Mouse (Mus musculus) megakaryocyte progenitor cell, adult 5-6 weeks (primary cell): ENCODE measurements around the gene Eri2. TPM values are rescaled to one million over a fixed set of nuclear protein-coding genes. Genes with fewer than 3 reads are reported as not detected.
"Not testable (repeated sequence)": the region's sequence is repeated elsewhere in the genome, so short reads cannot be mapped to it uniquely, and the experiment has no call there.

ENCODE experiments used
- ATAC-seq: replicated peaks from 2 replicates; pipeline ENCODE4 v1.8.0; 2016; ENCODE audit warnings: mild to moderate bottlenecking, moderate TSS enrichment, inconsistent platforms; ENCODE audit not compliant: poor library complexity
- total RNA-seq, 2 experiments: library from RNA; stranded (forward) in 1 of 2; stranded (reverse) in 1 of 2; fragments of 157-497, 149-512 nt in 1 of 2; fragments of 200-1000 nt in 1 of 2; gene quantifications; 2 replicates each; pipeline versions ENCODE4 v1.2.3 to v1.2.4; 2015 to 2017

Gene Eri2
- total RNA-seq, 2 experiments from 2014 or later: 12.7 to 20.5 TPM

DNA sequence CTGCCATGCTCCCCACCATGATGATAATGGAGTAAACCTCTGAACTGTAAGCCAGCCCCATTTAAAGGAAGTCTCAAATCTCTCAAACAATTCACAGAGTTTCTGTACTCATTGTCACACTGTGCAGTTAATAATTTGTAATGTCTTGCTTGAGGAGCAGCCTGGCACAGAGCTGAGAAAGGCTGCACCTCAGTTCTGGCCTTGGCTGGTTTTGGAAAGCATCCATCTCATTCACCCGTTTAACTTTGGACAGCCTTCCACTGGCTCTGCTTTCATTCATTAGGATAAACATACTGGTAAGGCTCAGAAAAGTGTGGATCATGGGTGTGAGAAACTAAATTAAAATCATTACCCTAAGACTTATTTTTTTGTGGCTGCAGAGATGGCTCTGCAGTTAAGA, 48.0 kb downstream of the Eri2 start:
- ATAC-seq: no peak

DNA sequence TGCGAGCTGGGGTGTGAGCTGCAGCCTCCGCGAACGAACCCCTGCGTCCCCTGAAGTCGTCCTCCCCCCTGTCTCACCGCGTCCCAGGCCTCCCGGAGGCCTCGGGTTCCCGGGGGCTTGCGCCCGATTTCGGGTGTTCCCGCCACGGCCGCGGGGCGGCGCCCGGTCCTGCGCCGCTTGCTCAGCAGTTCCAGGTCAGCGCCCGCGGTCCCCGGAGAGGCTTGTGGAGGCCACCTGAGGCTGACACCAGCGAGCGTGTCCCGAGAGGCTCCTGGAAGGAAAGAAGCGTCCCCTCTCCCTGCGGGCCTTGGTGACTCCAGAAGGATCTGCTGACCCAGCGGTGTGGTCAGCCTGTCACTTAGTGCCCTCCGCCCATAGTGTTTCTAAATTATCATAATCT, 49.5 kb downstream of the Eri2 start:
- ATAC-seq: peak; percentile 94

DNA sequence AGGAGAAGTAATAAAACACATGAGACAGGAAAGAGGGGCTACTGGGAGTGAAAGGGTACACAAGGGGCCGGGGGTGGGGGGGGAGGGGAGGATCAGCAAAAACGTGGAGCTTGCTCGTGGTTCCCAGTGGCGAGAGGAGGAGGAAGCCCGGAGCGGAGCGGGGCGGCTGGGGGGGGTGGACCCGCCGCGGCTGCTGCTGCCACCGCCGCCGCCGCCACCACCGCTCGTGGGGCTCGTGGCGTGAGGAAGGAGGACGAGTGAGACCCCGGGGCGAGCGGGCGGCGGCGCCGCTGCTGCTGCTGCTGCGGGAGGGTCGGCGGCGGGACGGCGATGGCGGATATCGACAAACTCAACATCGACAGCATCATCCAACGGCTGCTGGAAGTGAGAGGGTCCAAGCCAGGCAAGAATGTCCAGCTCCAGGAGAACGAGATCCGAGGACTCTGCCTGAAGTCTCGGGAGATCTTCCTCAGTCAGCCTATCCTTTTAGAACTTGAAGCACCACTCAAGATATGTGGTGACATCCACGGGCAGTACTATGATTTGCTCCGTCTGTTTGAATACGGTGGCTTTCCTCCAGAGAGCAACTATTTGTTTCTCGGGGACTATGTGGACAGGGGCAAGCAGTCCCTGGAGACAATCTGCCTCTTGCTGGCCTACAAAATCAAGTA, 53.9 kb downstream of the Eri2 start:
- ATAC-seq: peak; percentile 56

DNA sequence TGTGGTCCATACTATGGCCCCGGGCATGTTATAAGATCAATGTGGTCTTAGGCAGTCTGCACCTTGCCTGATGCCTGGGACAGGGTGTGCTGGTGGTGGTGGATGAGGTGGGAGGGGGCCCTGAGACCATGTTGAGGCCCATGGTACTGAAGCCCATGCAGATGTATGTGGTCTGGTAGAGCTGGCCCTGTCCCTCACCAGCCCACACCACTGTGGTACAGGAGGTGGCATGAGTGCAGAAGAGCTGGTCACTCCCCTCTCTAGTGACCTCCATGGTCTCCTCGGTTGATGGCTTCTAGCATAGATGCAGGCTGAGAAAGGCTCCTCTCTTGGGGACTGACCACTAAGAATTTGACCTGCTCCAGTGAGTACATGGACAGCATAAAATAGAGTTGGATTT, 55.0 kb downstream of the Eri2 start:
- ATAC-seq: no peak

DNA sequence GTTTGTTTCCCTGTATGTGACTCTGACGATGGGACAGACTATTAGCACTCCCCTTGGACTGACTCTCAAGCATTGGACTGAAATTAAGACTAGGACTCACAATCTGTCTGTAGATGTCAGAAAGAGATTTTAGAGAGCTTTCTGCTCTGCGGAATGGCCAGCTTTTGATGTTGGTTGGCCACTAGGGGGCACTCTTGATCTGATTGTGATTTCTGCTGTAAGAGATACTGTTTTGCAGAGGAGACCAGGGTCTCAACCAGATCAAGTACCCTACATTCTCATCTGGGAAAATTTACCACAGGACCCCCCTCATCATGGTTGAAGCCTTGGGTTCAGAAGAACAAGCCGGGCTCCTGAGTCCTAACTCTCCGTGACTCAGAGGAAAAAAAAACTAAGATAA, 62.6 kb downstream of the Eri2 start:
- not testable (repeated sequence) for ATAC-seq

DNA sequence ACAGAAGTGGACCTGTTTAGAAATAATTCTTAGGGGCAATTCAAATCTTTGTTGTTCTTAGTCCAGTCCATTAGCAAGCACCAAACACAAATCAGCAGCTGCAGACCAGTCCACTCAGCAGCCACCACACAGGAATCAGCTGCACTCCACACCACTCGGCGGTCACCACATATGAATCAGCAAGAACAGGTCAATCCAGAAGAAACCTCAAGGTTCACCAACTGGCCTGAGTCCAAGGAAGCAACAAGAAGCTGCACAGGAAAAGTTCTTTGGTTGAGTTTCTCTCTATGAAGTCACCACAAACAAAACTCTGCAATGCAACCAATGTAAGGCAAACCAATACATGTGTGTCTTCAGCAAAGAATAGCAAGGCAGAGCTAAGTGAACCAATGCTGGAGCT, 66.2 kb downstream of the Eri2 start:
- no peak for ATAC-seq

DNA sequence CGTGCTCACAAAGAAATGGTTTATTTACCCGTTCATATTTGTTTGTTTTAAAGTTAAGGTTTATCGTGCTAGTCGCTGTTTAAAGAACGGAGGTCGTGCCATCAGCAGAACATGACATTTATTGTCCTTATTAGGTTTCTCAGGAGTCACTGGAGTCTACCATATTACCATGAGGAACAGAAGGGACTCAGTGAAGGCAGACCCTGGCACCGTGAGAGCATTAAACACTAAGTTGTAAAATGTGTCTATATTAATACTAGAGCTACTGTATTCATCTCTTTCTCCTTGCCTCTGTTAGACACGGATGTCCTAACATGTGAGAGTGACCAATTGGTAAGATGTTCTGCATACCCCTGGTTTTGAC, 72.9 kb downstream of the Eri2 start:
- ATAC-seq: peak; percentile 26

DNA sequence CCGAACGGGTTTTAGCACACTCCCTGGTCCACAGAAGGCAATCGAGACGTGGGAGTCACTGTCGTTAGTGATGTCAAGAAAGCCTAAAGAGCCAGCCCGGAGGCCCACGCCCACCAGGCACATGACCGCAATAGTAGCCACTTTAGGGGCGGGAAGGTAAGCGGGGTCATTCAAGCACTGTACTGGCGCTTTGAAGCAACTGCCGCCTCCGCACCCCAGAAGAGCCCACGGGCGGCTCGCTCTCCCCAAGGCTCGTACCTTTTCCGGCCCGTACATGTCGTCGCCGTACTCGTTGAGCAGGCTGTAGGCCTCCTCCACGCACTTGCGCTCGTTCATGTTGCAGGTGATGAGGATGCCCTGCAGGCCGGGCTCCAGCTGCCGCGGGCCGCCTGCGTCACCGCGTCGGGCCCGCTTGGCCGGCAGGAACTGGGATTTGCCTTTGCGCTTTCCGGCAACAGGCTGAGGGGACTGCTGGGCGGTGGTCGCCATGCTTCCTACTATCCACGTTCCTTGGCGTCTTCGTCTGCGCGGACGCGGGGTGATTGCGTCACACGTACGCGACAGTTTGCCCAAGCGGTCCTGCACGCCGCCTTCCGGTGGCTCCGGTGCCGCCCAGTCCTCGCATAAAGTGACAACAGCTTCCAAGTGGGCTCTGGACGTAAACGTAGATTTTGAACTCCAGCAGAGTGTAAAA, 73.5 kb downstream of the Eri2 start, which contains the start of gene Thumpd1:
Gene Thumpd1, minus strand, starts transcription at position 546 of the 694 bp plus-strand sequence.
- ATAC-seq: peak; percentile 95

Other genes with a start within 250 kb of the Eri2 start
- gene Acsm2, start 239.7 kb downstream of the Eri2 start, total RNA-seq (2015): not detected in 2 replicates
- gene Acsm2, start 239.7 kb downstream of the Eri2 start, total RNA-seq (2017): not detected in 2 replicates
- gene Acsm1, start 187.0 kb downstream of the Eri2 start, total RNA-seq (2015): not detected in 2 replicates
- gene Acsm1, start 187.0 kb downstream of the Eri2 start, total RNA-seq (2017): not detected in 2 replicates
- gene Acsm4, start 104.0 kb downstream of the Eri2 start, total RNA-seq (2015): not detected in 2 replicates
- gene Acsm4, start 104.0 kb downstream of the Eri2 start, total RNA-seq (2017): not detected in 2 replicates
- gene Thumpd1, start 73.3 kb downstream of the Eri2 start, total RNA-seq (2015): 40.7 and 42.7 TPM in 2 replicates
- gene Thumpd1, start 73.3 kb downstream of the Eri2 start, total RNA-seq (2017): 107 and 127 TPM in 2 replicates
- gene Acsm3, start 33.1 kb downstream of the Eri2 start, total RNA-seq (2015): not detected in 2 replicates
- gene Acsm3, start 33.1 kb downstream of the Eri2 start, total RNA-seq (2017): not detected in 2 replicates
- 27.5 and 50.9 TPM in 2 replicates for gene Rexo5, start 52 bp downstream of the Eri2 start, total RNA-seq (2015)
- 25.4 and 47.8 TPM in 2 replicates for gene Rexo5, start 52 bp downstream of the Eri2 start, total RNA-seq (2017)
- 1.7 and 5.9 TPM in 2 replicates for gene Lyrm1, start 101.8 kb upstream of the Eri2 start, total RNA-seq (2015)
- gene Lyrm1, start 101.8 kb upstream of the Eri2 start, total RNA-seq (2017): 3.1 and 3.9 TPM in 2 replicates
- gene Dcun1d3, start 102.2 kb upstream of the Eri2 start, total RNA-seq (2015): 2.2 and 3.0 TPM in 2 replicates
- 2.3 and 5.4 TPM in 2 replicates for gene Dcun1d3, start 102.2 kb upstream of the Eri2 start, total RNA-seq (2017)